Mouse (Mus musculus): ENCODE measurements at regions not wholly inside any gene's neighbourhood (a gene's known extent, or its start where the extent isn't known, plus 50 kb on each side); places are given as distances from the start of the nearest gene placed in this dataset.

GRCm38 (mm10) chr1:187413881-187414280 is 194.7 kb upstream of the Esrrg start:
- no peak for DNase-seq (ENCODE audit: extremely low read depth, insufficient read length, low spot score)

DNA sequence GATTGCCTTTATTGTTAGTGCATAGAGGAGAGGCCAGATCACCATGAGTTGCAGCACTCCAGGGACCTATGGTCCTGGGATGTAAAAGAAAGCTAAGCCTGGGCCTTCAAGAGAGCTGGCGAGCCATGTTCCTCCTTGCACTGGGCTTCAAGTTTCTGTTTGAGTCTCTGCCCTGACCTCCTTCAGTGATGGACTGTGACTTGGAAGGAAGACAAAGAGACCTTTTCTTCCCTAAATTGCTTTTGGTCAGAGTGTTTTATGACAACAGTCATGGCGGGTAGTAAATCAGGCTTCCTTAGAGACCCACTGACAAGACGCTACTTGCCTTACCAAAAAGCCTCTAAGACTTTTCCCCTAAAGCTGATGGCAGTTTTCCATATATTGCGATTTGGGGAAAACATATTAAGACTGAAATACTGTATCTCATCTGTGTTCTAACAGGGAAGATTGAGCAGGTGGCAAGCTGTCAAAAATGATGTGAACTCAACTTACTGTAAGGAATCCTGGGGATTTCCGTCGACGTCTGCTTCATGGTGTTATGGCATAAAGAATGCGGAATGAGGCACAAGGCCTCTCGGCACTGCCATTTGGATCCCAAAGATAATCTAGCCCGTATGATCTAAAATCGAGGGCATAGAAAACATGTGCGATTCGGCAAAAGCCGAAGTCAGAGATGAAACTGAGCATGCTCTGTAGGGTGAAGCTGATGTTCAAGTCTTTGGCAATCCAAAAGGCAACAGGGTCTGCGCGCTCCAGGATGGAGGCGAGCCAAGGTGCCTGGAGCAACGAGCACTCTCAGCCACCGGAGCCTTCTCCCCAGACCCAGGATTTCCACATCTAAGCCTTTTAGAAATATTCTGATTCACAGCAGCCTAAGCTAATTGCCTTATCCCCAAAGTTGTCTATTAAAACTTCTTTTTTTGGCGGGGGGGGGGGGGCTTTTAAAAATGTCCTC is 190.1 kb upstream of the Esrrg start:
- no peak for DNase-seq (ENCODE audit: extremely low read depth, insufficient read length, low spot score)

- DNase-seq (ENCODE audit: extremely low read depth, insufficient read length, low spot score), result no peak
These were observed 179.9 kb upstream of the Esrrg start for GRCm38 (mm10) chr1:187428536-187429215.

GRCm38 (mm10) chr1:187433716-187434634 is 174.6 kb upstream of the Esrrg start:
- DNase-seq (ENCODE audit: extremely low read depth, insufficient read length, low spot score), result no peak

- DNase-seq (ENCODE audit: extremely low read depth, insufficient read length, low spot score), result no peak
These were observed 169.2 kb upstream of the Esrrg start for GRCm38 (mm10) chr1:187439170-187439914.

DNA sequence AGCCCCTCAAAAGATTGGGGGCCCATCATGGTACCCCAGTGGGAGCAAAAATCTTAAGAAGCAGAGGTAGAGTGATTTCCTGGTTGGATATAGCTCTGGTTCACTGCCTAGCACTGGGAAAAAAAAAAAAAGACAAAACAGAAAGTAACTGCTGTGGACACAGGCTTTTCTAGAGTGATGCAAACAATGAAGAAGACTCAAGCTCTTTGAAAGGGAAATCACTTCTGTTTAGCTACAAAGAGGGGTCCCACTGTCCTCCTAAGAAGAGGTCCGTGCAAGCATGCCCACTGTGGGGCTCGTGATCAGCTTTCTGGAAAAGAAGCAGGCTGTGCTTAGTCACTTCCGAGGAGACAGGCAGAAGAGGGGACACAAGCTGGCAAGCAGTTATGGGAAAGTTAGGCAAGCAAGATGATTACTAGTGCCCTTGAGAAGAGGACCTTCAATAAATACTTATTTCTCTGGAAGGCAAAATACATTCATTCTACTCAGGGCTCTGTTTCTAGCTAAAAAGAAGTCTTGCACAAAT is 166.9 kb upstream of the Esrrg start:
- no peak for DNase-seq (ENCODE audit: extremely low read depth, insufficient read length, low spot score)

GRCm38 (mm10) chr1:187446511-187446910 is 162.1 kb upstream of the Esrrg start:
- no peak for DNase-seq (ENCODE audit: extremely low read depth, insufficient read length, low spot score)

DNA sequence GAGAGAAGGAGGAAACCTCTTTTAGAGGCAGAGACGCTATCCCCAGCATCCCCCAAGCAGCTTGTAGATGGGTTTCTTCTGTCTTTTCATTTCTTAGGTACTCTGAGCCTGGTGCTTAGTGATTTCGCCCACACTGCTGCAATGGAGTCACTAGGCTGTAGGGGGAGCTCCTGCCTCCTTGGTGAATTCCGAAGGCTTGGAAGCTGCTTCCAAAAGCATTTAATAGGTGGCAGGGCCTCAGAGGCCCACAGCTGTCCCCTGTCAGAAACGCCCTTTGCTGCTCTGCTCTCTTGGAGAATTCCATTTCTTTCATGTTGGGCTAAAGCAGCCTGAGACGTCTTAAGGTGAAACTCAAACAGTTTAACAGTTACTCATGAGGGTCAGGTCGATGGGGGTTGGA is 160.4 kb upstream of the Esrrg start:
- peak; percentile 24 for DNase-seq (ENCODE audit: extremely low read depth, insufficient read length, low spot score)

DNA sequence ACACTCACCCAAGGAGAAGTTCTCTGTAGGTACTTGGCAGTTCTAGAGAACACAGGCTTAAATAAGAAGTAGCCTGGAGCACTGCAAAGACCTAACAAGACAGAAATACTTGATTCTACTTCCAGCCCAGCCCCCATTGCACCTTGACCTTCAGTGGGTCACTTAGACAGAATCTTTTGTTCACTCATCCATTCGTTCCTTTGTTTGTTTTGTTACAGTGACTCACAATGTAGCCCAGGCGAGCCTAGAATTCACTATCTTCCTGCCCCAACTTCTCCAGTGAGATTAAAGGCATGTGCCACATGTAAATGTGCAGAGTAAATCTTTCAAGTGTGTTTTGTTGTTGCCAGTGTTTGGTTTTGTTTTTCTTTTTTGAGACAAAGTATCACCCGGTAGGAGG is 158.5 kb upstream of the Esrrg start:
- DNase-seq (ENCODE audit: extremely low read depth, insufficient read length, low spot score), result no peak

DNA sequence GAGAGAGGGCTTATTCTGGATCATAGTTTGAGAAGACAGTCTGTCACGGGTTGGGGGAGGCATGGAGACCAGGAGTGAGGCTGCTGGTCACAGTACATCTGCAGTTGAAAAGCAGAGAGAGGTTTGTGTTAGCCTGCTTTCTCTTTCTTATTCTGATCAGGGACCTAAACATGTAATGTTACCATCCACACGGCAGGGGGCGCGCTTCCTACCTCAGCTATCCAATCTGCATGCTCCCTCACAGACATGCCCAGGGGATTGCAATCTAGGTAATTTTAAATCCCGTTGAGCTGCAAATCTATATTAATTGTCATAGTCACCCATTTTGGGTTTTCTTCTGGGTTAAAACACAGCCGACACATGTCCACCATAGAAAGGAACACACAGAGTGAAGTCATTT is 156.4 kb upstream of the Esrrg start:
- no peak for DNase-seq (ENCODE audit: extremely low read depth, insufficient read length, low spot score)

DNA sequence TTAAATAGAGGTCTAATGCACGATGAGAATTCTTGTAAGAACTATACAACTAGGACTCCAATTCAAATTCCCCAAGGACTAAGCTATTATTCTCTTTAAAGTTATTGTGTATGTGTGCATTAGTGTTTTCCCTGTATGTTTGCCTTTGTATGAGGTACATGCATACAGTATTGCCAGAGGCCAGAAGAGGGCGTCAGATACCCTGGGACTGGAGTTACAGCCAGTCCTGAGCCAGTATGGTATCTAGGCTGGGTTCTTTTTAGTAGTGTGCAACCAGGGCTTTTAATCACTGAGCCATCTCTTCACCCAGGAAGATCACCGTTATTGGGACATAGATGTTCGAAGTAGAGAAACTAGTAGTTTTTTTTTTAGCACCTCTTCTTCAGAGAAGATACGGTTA is 154.2 kb upstream of the Esrrg start:
- DNase-seq (ENCODE audit: extremely low read depth, insufficient read length, low spot score), result no peak

GRCm38 (mm10) chr1:187484821-187485220 is 123.8 kb upstream of the Esrrg start:
- DNase-seq (ENCODE audit: extremely low read depth, insufficient read length, low spot score), result no peak

DNA sequence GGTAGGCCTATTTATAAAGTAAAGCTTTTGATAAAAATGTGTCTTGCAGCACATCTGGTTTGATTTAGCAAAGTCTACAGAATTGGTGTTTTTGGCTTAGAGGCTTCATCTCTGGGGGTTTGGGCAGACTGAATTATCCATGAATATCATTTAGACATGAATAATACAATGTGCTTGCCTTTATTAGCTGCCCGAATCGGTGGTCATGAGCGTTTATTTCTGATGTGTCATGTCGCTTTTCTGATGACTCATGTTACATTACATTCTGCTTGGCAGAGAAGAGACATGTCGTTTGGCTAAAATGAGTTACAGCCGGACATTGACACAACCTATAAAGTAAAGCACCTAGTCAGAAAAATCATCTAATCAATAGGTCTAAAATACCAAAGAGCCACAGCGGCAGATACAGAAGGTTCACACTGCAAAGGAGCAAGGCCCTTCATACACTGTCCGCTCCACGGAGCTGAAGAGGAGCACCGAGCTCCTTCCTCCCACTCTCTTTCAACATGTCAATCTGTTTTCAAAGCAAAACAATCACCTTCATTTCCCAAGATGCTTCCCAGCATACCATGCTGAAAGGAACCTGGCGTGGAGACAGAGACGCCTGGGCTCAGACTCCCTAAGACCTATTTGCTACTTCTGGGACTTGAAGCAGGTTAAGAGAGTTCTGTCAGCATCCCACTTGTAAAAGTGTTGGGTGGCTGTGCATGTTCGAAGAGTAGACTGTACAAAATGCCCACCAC is 120.5 kb upstream of the Esrrg start:
- DNase-seq (ENCODE audit: extremely low read depth, insufficient read length, low spot score), result peak; percentile 46

- DNase-seq (ENCODE audit: extremely low read depth, insufficient read length, low spot score), result no peak
These were observed 119.1 kb upstream of the Esrrg start for GRCm38 (mm10) chr1:187489452-187489851.

GRCm38 (mm10) chr1:187505368-187505767 is 103.2 kb upstream of the Esrrg start:
- DNase-seq (ENCODE audit: extremely low read depth, insufficient read length, low spot score), result no peak

DNA sequence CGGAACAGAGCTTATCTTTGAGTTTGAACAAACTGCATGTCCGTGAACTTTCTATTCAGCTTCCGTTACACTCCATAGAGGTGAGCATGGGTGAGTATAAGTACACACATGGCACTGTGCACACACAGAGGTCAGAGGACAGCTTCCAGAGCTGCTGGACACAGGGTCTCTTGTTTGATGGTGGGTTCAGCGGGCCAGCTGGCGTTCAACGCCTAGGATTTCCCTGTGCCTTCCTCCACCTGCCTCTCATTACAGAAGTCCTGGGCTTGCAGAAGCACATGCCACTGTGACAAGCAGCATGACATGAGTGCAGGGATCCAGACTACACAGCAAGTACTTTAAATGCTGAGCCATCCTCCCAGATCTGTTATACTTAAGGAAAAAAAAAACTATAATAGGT is 101.4 kb upstream of the Esrrg start:
- DNase-seq (ENCODE audit: extremely low read depth, insufficient read length, low spot score), result no peak

DNA sequence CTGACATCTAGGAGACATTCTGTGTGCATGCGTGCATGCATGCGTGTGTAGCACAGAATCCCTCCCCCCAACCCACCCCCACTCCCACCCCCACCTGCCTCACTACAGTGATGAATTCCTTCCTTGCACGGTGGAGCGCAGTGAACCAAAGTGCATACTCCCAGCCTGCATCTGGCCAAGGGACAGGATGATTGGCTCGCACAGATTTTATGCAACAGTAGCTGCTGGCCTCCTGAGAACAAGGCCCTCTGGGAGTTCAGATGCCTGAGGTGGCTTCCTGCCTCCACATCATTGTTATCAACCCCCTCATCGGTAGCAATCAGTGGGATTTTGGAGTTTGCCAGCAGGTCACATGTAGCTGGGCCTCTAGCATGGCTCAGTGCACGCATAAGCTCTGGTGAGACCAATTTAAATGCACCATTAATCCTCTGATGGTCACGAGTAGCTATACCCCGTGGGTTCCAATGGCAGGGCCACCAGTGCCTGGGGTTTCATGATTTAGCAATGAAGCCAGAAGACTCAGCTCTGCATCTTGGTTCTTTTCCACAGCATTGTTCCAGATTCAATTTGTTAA is 77.2 kb upstream of the Esrrg start:
- no peak for DNase-seq (ENCODE audit: extremely low read depth, insufficient read length, low spot score)

DNA sequence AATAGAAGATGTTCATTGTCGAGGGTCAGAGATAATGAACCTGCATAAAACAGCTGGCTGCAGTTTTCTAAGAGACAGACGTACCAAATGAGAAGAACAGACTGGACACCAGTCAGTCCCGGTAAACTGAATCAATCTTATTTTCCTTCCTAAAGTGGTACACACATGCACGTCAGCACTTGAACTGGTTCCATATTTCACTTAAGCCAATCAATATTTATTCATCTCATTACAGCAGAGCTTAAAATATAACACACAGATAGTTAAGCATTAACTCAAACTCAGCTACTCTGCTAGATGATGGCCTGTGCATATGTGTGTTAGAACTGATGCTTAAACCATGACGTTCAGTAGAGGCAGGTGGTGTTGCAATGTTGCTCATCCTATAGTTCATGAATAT is 72.3 kb upstream of the Esrrg start:
- no peak for DNase-seq (ENCODE audit: extremely low read depth, insufficient read length, low spot score)

DNA sequence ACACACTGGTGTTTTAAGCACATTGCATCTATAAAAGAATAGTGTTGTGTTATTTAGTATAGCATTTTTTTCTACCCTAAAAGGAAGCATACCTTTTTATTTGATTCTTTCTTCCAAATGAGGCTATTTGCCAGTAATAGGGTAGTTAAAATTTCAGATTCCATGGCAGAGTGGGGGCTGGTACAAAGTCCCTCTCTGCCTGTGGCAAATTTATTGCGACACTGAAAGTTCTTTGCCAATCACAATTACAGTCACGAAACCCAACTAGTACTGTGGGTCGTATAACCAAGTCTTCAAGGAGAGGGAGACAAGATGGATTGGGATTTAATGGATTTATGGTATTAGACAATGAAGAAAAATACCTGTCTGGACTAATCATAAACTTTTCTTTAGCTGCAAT is 51.9 kb upstream of the Esrrg start:
- DNase-seq (ENCODE audit: extremely low read depth, insufficient read length, low spot score), result no peak

All from 3134 (cell line).